Mouse (Mus musculus): Measurements from ENCODE around the gene Gdnf. TPM values are rescaled to one million over a fixed set of nuclear protein-coding genes. Genes with fewer than 3 reads are reported as not detected.

The Gdnf gene
- polyA plus RNA-seq, 1 experiment from 2014 or later: 0.04 TPM

DNA sequence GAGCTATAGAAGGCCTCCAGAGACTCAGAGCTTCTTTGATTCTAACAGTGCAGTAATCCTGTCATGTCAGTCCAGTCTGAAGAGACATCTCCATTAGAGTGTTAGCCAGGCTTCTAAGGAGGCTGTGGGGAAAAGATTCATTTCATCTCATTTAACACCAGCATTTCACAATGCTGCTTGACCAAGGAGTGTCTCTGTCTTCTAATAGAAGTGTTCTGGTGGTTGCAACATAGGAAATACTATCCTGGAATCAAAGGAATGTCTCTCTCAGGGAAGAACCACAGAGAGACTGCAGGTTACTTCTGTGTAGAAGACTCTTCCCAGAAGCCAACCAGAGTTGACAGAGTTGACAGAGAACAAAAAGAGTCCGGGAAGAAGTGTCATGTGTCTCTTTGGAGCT, 31.0 kb downstream of the Gdnf start:
- Histone ChIP-seq H3K4me3 (ENCODE audit: low read depth, low read length) (no peak overlapping the region), H3K4me2 (ENCODE audit: low read length) (no peak overlapping the region), H3K9ac (ENCODE audit: low read length) (no peak overlapping the region), H3K27me3 (replicated peaks; ENCODE audit: control insufficient read depth, insufficient read depth, low read length) (no peaks in the 10 kb centered on the region), H3K27ac (ENCODE audit: low read depth, low read length) (no peak overlapping the region), H3K4me1 (ENCODE audit: control insufficient read depth, insufficient read depth, low read length) (no peaks in the 10 kb centered on the region), H3K9me3 (replicated peaks; ENCODE audit: control insufficient read depth, low read length) (no peaks in the 10 kb centered on the region), H3K36me3 (ENCODE audit: control insufficient read depth, insufficient read depth, low read length) (no peaks in the 10 kb centered on the region)
- WGBS: 84% methylated on average over 1 of the region's 1 CpGs
- DNase-seq (ENCODE audit: low spot score): no peak
- ATAC-seq: no peak

DNA sequence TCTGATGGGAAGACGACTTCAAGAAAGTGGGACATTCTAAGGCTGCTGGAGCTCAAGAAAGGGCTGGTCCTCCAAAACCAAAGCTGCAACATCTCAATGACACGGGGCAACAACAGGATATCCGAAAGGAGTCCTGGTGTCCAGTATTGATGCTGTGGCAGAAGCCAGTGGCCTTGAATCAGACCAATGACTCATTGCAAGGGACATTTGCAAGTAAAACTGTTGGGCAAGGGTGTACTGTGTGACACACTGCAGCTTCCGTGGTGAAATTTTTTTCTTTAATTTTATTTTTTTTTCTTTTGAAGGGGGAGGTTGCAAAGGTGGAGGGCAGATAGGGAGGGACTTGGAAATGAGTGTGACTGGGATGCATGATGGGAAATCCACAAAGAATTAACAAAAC, 31.8 kb downstream of the Gdnf start:
- Histone ChIP-seq H3K9ac (ENCODE audit: low read length) (no peak overlapping the region), H3K4me3 (ENCODE audit: low read depth, low read length) (no peak overlapping the region), H3K9me3 (replicated peaks; ENCODE audit: control insufficient read depth, low read length) (no peaks in the 10 kb centered on the region), H3K4me1 (ENCODE audit: control insufficient read depth, insufficient read depth, low read length) (no peaks in the 10 kb centered on the region), H3K27me3 (replicated peaks; ENCODE audit: control insufficient read depth, insufficient read depth, low read length) (no peaks in the 10 kb centered on the region), H3K4me2 (ENCODE audit: low read length) (no peak overlapping the region), H3K36me3 (ENCODE audit: control insufficient read depth, insufficient read depth, low read length) (no peaks in the 10 kb centered on the region), H3K27ac (ENCODE audit: low read depth, low read length) (no peak overlapping the region)
- DNase-seq (ENCODE audit: low spot score): no peak
- no peak for ATAC-seq
- WGBS: 85% methylated on average over 4 of the region's 4 CpGs

DNA sequence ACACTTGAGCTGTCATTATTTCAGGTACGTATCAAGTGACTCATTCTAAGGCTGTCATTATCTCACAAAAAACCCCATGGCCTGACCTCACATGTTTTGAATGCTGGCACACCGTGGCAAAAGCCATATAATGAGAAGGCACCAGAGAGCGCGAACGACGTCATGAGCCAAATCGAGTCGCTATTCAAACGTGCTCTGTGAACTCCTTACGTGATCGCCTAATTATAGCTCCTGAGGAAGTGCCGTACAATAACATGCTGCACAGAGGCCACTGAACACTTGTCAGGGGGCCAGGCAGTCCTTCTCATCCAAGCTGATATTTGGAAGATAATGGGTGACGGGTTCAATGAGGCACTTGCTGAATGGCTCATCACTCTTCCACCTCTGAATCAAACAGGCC, 46.8 kb downstream of the Gdnf start:
- Histone ChIP-seq H3K9me3 (replicated peaks; ENCODE audit: control insufficient read depth, low read length) (no peaks in the 10 kb centered on the region), H3K27me3 (replicated peaks; ENCODE audit: control insufficient read depth, insufficient read depth, low read length) (no peaks in the 10 kb centered on the region), H3K27ac (ENCODE audit: low read depth, low read length) (no peak overlapping the region), H3K9ac (ENCODE audit: low read length) (no peak overlapping the region), H3K4me2 (ENCODE audit: low read length) (no peak overlapping the region), H3K4me1 (ENCODE audit: control insufficient read depth, insufficient read depth, low read length) (no peaks in the 10 kb centered on the region), H3K4me3 (ENCODE audit: low read depth, low read length) (no peak overlapping the region), H3K36me3 (ENCODE audit: control insufficient read depth, insufficient read depth, low read length) (no peaks in the 10 kb centered on the region)
- ATAC-seq (0 out of 2 replicates have a peak, but pooled peaks have one; percentile 34), DNase-seq (ENCODE audit: low spot score) (peak; percentile 27)
- WGBS: 47% methylated on average over 13 of the region's 13 CpGs

DNA sequence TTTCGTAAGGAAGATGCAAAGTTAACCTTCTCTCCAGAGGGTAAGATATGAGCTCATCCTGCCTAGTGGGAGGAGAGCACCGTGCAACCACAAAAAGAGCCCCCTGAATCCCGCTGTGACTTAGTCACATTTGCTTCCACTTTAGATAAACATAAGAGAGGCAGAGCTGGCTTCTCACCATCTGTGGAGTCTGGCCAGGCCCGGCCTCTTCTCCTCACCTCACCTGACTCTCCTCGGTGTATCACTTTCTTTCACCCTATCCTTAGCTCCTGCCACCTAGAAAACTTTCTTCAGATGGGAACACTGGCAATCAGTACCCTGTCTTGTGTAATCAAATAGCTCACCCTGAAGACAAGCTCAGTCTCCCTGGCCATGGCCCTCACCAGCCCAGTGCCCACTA, 48.2 kb downstream of the Gdnf start:
- DNase-seq (ENCODE audit: low spot score) (no peak), ATAC-seq (no peak)
- WGBS: 86% methylated on average over 5 of the region's 5 CpGs
- no peaks in the 10 kb centered on the region for H3K27me3 ChIP-seq (replicated peaks; ENCODE audit: control insufficient read depth, insufficient read depth, low read length)
- no peak overlapping the region for H3K27ac ChIP-seq (ENCODE audit: low read depth, low read length)
- H3K36me3 ChIP-seq (ENCODE audit: control insufficient read depth, insufficient read depth, low read length): no peaks in the 10 kb centered on the region
- H3K9ac ChIP-seq (ENCODE audit: low read length): no peak overlapping the region
- H3K4me1 ChIP-seq (ENCODE audit: control insufficient read depth, insufficient read depth, low read length): no peaks in the 10 kb centered on the region
- H3K9me3 ChIP-seq (replicated peaks; ENCODE audit: control insufficient read depth, low read length): no peaks in the 10 kb centered on the region
- no peak overlapping the region for H3K4me3 ChIP-seq (ENCODE audit: low read depth, low read length)
- no peak overlapping the region for H3K4me2 ChIP-seq (ENCODE audit: low read length)

DNA sequence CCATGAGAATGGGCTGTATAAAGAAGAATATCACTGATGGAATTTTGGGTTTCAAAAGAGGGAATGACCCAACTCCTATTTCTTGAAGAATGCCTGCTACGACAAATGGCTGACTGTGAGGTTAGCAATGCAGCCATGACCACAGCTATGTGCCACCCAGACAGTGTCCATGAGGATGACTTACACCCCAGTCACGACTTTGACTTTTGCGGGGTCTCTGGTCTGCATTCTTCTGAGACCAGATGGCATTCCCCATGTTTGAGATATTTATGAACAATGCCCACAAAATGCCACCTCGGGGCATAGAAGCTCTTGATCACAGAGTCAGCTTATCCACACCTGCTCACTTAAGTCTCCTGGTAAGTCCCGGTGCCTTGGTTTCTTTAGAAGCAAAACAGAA, 52.2 kb downstream of the Gdnf start:
- Histone ChIP-seq H3K4me1 (ENCODE audit: control insufficient read depth, insufficient read depth, low read length) (no peaks in the 10 kb centered on the region), H3K4me3 (ENCODE audit: low read depth, low read length) (no peak overlapping the region), H3K27me3 (replicated peaks; ENCODE audit: control insufficient read depth, insufficient read depth, low read length) (no peaks in the 10 kb centered on the region), H3K4me2 (ENCODE audit: low read length) (no peak overlapping the region), H3K36me3 (ENCODE audit: control insufficient read depth, insufficient read depth, low read length) (no peaks in the 10 kb centered on the region), H3K9me3 (replicated peaks; ENCODE audit: control insufficient read depth, low read length) (no peaks in the 10 kb centered on the region), H3K9ac (ENCODE audit: low read length) (no peak overlapping the region), H3K27ac (ENCODE audit: low read depth, low read length) (no peak overlapping the region)
- WGBS: 95% methylated on average over 5 of the region's 5 CpGs
- ATAC-seq: no peak
- no peak for DNase-seq (ENCODE audit: low spot score)

DNA sequence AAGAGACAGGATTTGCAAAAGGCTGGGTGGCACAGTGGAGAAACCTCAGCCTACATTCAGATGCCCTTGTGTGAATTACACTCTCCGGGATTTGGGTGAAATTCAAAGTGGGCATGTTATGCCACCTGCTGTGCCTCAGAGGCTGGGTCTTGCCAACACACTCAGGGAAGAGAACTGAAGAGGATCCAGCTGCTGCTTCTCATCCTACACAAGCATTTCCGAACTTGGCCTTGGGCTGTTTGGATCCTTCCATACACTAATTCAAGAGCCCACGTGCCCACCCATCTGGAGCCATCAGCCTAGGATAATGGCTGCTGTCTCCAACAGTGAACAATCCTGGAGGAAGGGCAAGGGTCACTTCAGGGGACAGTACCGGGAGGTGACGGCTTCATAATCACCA, 52.7 kb downstream of the Gdnf start:
- no peak for DNase-seq (ENCODE audit: low spot score)
- Histone ChIP-seq H3K9ac (ENCODE audit: low read length) (no peak overlapping the region), H3K4me3 (ENCODE audit: low read depth, low read length) (no peak overlapping the region), H3K4me1 (ENCODE audit: control insufficient read depth, insufficient read depth, low read length) (no peaks in the 10 kb centered on the region), H3K27me3 (replicated peaks; ENCODE audit: control insufficient read depth, insufficient read depth, low read length) (no peaks in the 10 kb centered on the region), H3K36me3 (ENCODE audit: control insufficient read depth, insufficient read depth, low read length) (no peaks in the 10 kb centered on the region), H3K27ac (ENCODE audit: low read depth, low read length) (no peak overlapping the region), H3K4me2 (ENCODE audit: low read length) (no peak overlapping the region), H3K9me3 (replicated peaks; ENCODE audit: control insufficient read depth, low read length) (no peaks in the 10 kb centered on the region)
- WGBS: 71% methylated on average over 5 of the region's 5 CpGs
- no peak for ATAC-seq

DNA sequence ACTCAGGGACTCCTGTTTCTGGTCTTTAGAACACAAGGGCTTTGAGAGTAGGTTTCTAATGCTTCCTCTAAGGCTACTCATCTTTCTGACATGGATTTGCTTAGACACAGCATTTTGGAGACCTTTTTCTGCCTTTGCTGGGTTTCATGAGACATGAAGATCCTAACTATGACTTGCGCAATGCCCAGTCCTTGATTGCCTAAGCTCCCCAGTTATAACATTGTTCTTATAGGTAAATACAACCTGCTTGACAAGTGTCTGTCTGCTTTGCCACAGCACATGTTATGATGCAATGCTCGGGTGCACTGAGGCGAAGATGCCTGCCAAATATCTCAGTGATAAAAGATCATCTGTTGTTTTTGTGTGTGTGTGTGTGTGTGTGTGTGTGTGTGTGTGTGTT, 54.7 kb downstream of the Gdnf start:
- WGBS: 92% methylated on average over 3 of the region's 3 CpGs
- Histone ChIP-seq H3K9ac (ENCODE audit: low read length) (no peak overlapping the region), H3K4me2 (ENCODE audit: low read length) (no peak overlapping the region), H3K9me3 (replicated peaks; ENCODE audit: control insufficient read depth, low read length) (no peaks in the 10 kb centered on the region), H3K4me1 (ENCODE audit: control insufficient read depth, insufficient read depth, low read length) (no peaks in the 10 kb centered on the region), H3K27ac (ENCODE audit: low read depth, low read length) (no peak overlapping the region), H3K4me3 (ENCODE audit: low read depth, low read length) (no peak overlapping the region), H3K27me3 (replicated peaks; ENCODE audit: control insufficient read depth, insufficient read depth, low read length) (no peaks in the 10 kb centered on the region), H3K36me3 (ENCODE audit: control insufficient read depth, insufficient read depth, low read length) (no peaks in the 10 kb centered on the region)
- DNase-seq (ENCODE audit: low spot score) (no peak), ATAC-seq (no peak)

DNA sequence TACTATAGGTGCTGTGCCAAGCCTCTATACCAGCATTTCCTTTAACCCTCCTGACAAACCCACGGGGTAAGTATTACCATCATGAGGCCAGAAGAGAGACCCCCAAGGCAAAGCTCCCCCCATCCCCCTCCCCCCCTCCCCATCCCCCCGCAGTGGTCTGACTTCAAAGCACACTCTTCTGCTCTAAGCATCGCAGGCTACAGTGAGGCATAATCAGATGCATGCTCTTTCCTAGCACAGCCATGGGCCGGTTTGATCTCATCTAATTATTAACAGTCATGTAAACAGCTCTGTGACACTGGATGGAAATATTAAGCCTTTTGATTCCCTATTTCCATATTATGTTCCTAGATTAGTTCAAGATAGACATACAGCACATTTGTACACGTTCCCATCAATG, 61.8 kb downstream of the Gdnf start:
- ATAC-seq: no peak
- DNase-seq (ENCODE audit: low spot score): no peak
- H3K36me3 ChIP-seq (ENCODE audit: control insufficient read depth, insufficient read depth, low read length): no peaks in the 10 kb centered on the region

DNA sequence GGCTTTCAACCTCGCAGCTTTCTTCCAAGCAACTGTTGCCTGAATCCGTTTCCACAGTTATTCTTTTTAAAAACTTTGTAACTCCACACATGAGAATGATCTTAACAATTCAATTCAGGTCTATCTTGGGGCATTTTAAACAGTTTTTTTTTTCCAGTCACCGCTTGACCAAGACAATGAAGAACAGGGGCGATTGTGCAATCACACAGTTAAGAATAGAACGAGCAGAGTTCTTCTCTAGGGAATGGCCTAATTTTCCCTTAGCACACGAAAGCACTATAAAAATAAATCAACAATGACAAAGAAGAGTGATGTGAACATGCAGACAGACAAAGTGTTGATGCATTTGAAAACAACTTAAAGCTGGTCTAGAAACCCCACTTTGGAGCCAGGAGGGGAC, 65.2 kb downstream of the Gdnf start:
- H3K4me2 ChIP-seq (ENCODE audit: low read length): no peak overlapping the region
- no peaks in the 10 kb centered on the region for H3K4me1 ChIP-seq (ENCODE audit: control insufficient read depth, insufficient read depth, low read length)
- H3K36me3 ChIP-seq (ENCODE audit: control insufficient read depth, insufficient read depth, low read length): no peaks in the 10 kb centered on the region
- ATAC-seq: no peak
- no peak overlapping the region for H3K9ac ChIP-seq (ENCODE audit: low read length)
- H3K27ac ChIP-seq (ENCODE audit: low read depth, low read length): no peak overlapping the region
- 76% methylated on average over 6 of the region's 6 CpGs for WGBS
- no peak for DNase-seq (ENCODE audit: low spot score)
- H3K9me3 ChIP-seq (replicated peaks; ENCODE audit: control insufficient read depth, low read length): no peaks in the 10 kb centered on the region
- H3K4me3 ChIP-seq (ENCODE audit: low read depth, low read length): no peak overlapping the region
- H3K27me3 ChIP-seq (replicated peaks; ENCODE audit: control insufficient read depth, insufficient read depth, low read length): no peaks in the 10 kb centered on the region

More for the DNA sequence above, 61.8 kb downstream of the Gdnf start:
- H3K4me1 ChIP-seq (ENCODE audit: control insufficient read depth, insufficient read depth, low read length): no peaks in the 10 kb centered on the region
- no peaks in the 10 kb centered on the region for H3K9me3 ChIP-seq (replicated peaks; ENCODE audit: control insufficient read depth, low read length)
- no peak overlapping the region for H3K4me2 ChIP-seq (ENCODE audit: low read length)
- H3K27me3 ChIP-seq (replicated peaks; ENCODE audit: control insufficient read depth, insufficient read depth, low read length): no peaks in the 10 kb centered on the region
- no peak overlapping the region for H3K4me3 ChIP-seq (ENCODE audit: low read depth, low read length)
- no peak overlapping the region for H3K9ac ChIP-seq (ENCODE audit: low read length)
- H3K27ac ChIP-seq (ENCODE audit: low read depth, low read length): no peak overlapping the region
- 83% methylated on average over 4 of the region's 5 CpGs for WGBS
